Mouse (Mus musculus) liver, embryonic 15.5 days (tissue): ENCODE data around the gene Phldb1. TPM values are rescaled to one million over a fixed set of nuclear protein-coding genes. Genes with fewer than 3 reads are reported as not detected.

Experiments
- ATAC-seq: fragments of 200-750 bp; cut with Nextera tagmentation; 2 replicates; pipeline ENCODE4 v1.8.0; 2017; ENCODE audit warnings: moderate number of reproducible peaks, mild to moderate bottlenecking, moderate library complexity; ENCODE audit not compliant: insufficient read depth
- H3K27ac ChIP-seq: fragments of 300-500 bp; sonication (generic); replicated peaks from 2 replicates; pipeline ENCODE4 v1.5.1; 2015; ENCODE audit warnings: mild to moderate bottlenecking, inconsistent platforms
- H3K27me3 ChIP-seq: fragments of 300-500 bp; sonication (generic); 2 replicates; pipeline ENCODE4 v1.6.1; 2015; ENCODE audit warnings: mild to moderate bottlenecking, inconsistent platforms
- H3K36me3 ChIP-seq: fragments of 300-500 bp; sonication (generic); replicated peaks from 2 replicates; pipeline ENCODE4 v1.6.1; 2015; ENCODE audit warnings: moderate library complexity, mild to moderate bottlenecking, inconsistent platforms
- H3K4me1 ChIP-seq: fragments of 300-500 bp; sonication (generic); replicated peaks from 2 replicates; pipeline ENCODE4 v1.6.1; 2015; ENCODE audit warnings: inconsistent platforms
- H3K4me2 ChIP-seq: fragments of 300-500 bp; sonication (generic); 2 replicates; pipeline ENCODE4 v1.6.1; 2015; ENCODE audit warnings: moderate library complexity, mild to moderate bottlenecking, inconsistent platforms
- H3K4me3 ChIP-seq: fragments of 300-500 bp; sonication (generic); replicated peaks from 2 replicates; pipeline ENCODE4 v1.5.1; 2015; ENCODE audit warnings: mild to moderate bottlenecking, inconsistent platforms
- H3K9ac ChIP-seq: fragments of 300-500 bp; sonication (generic); 2 replicates; pipeline ENCODE4 v1.6.1; 2015; ENCODE audit warnings: moderate library complexity, mild to moderate bottlenecking, inconsistent platforms
- H3K9me3 ChIP-seq: fragments of 300-500 bp; sonication (generic); replicated peaks from 2 replicates; pipeline ENCODE4 v1.6.1; 2016; ENCODE audit warnings: inconsistent platforms
- WGBS: fragments of 180-500 bp; shearing (Covaris S2); methylation state at CpG from one replicate; pipeline ENCODE4 v1.1.7; 2015; ENCODE audit warnings: mixed read lengths; ENCODE audit not compliant: insufficient replicate concordance; 5-methylcytosine and 5-hydroxymethylcytosine counted together
- polyA plus RNA-seq: library from polyadenylated mRNA; unstranded; fragments of >200 nt; fragmentation: Nextera tagmentation; extraction: Ambion mirVana; gene quantifications from 2 replicates; pipeline ENCODE4 v1.2.1, GENCODE M21; 2015

The Phldb1 gene
- polyA plus RNA-seq, 1 experiment from 2014 or later, result 2.5 TPM

DNA sequence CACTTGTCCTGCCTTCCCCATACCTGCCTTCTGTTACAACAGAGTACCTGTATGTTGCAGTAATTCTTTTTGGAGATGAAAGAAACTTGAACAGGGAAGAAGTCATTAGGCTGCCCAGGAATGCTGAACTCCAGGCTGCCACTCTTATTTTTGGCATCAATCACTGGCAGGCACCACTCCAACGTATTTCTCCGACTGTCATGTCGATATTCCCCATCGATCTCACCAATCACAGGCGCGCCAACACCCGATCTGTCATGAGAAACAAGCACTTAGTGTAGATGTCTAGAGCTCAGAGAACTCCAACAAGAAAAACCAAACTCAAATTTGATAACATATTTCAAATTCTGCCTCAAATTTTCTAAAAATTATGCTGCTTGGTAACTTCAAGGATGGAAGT lies 10.4 kb upstream of the Phldb1 start:
- H3K4me1 ChIP-seq, result no peaks in the 10 kb centered on the region
- no peak overlapping the region for H3K4me3 ChIP-seq
- H3K4me2 ChIP-seq, result no peak overlapping the region
- no peaks in the 10 kb centered on the region for H3K9me3 ChIP-seq
- WGBS, result 86% methylated on average over 7 of the region's 7 CpGs
- H3K9ac ChIP-seq, result no peak overlapping the region
- H3K27me3 ChIP-seq, result no peaks in the 10 kb centered on the region
- no peak for ATAC-seq
- peaks cover 83% of the 10 kb centered on the region for H3K36me3 ChIP-seq
- H3K27ac ChIP-seq, result no peak overlapping the region

- no peak overlapping the region for H3K4me3 ChIP-seq
- H3K36me3 ChIP-seq, result peaks cover 37% of the 10 kb centered on the region
- no peak overlapping the region for H3K9ac ChIP-seq
- no peak overlapping the region for H3K4me2 ChIP-seq
- H3K27me3 ChIP-seq, result peaks cover 19% of the 10 kb centered on the region
- ATAC-seq, result no peak
- H3K4me1 ChIP-seq, result peaks cover 5% of the 10 kb centered on the region; the same call in 1 of the 2 replicates
- 81% methylated on average over 1 of the region's 1 CpGs for WGBS
- H3K9me3 ChIP-seq, result no peaks in the 10 kb centered on the region
- H3K27ac ChIP-seq, result no peak overlapping the region
Measured at GRCm38 (mm10) chr9:44740663-44741192, 5.7 kb upstream of the Phldb1 start.

GRCm38 (mm10) chr9:44737240-44737949 lies 2.4 kb upstream of the Phldb1 start:
- peaks cover 35% of the 10 kb centered on the region for H3K4me1 ChIP-seq
- no peaks in the 10 kb centered on the region for H3K9me3 ChIP-seq
- H3K27ac ChIP-seq, result no peak overlapping the region
- no peak overlapping the region for H3K4me3 ChIP-seq
- no peak for ATAC-seq
- no peak overlapping the region for H3K9ac ChIP-seq
- WGBS, result 31% methylated on average over 8 of the region's 8 CpGs
- H3K27me3 ChIP-seq, result peaks cover 52% of the 10 kb centered on the region
- H3K4me2 ChIP-seq, result no peak overlapping the region
- H3K36me3 ChIP-seq, result peaks cover 4% of the 10 kb centered on the region

GRCm38 (mm10) chr9:44736301-44736700 lies 1.3 kb upstream of the Phldb1 start:
- H3K27me3 ChIP-seq, result peaks cover 55% of the 10 kb centered on the region
- no peaks in the 10 kb centered on the region for H3K9me3 ChIP-seq
- H3K27ac ChIP-seq, result no peak overlapping the region
- H3K4me1 ChIP-seq, result peaks cover 43% of the 10 kb centered on the region
- H3K9ac ChIP-seq, result no peak overlapping the region
- no peaks in the 10 kb centered on the region for H3K36me3 ChIP-seq
- H3K4me3 ChIP-seq, result no peak overlapping the region
- ATAC-seq, result no peak
- no peak overlapping the region for H3K4me2 ChIP-seq
- 44% methylated on average over 2 of the region's 2 CpGs for WGBS

- H3K4me2 ChIP-seq, result no peak overlapping the region
- H3K27me3 ChIP-seq, result peaks cover 55% of the 10 kb centered on the region
- WGBS, result 65% methylated on average over 6 of the region's 6 CpGs
- ATAC-seq, result no peak
- no peak overlapping the region for H3K4me3 ChIP-seq
- no peak overlapping the region for H3K27ac ChIP-seq
- no peaks in the 10 kb centered on the region for H3K9me3 ChIP-seq
- H3K9ac ChIP-seq, result no peak overlapping the region
- H3K36me3 ChIP-seq, result no peaks in the 10 kb centered on the region
- H3K4me1 ChIP-seq, result peaks cover 43% of the 10 kb centered on the region
Measured at GRCm38 (mm10) chr9:44735886-44736285, 888 bp upstream of the Phldb1 start.

DNA sequence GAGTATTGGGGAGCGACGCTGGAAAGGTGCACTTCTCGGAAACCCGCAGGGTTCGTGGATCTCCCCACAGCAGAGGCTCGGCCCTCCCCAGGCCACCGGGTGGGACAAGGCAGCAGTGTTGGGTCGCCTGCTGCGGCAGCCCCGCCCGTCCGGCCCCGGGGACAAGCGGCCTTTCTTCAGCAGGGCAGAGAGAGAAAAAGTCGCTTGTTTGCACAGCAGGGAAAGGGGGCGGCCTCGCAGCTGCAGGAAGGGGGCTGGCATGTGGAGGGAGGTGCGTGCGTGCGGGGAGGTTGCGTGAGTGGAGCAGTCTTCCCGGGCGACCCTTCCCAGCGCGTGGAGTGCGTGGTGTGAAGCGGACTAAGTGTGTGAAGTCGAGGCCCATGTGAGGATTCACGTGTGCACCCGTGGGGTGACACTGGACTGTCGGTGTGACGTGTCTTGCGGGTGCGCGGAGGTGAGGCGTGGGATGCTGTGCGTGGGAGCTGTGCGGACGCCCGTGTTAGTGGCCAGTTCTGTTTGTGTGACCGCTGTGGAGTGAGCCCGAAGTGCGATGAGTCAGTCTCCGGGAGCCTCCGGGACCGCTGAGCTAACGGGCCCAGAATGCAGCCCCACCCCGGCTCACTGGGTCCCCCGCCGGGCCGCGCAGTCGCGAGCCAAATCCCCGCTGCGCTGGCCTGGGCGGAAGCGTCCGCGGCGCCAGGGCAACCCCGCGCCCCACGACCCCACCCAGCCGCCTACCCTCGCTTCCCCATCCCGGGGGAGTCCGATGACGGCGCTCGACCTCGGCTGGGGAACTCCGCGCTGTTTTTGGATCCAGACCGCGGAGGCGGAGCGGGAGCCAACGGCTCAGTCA lies 1.1 kb downstream of the Phldb1 start:
- peak overlapping the region; percentile 84 for H3K4me2 ChIP-seq
- 0 out of 2 replicates have a peak, but pooled peaks have one; percentile 17 for ATAC-seq
- no peak overlapping the region for H3K27ac ChIP-seq
- peaks cover 43% of the 10 kb centered on the region for H3K4me1 ChIP-seq
- 1% methylated on average over 79 of the region's 79 CpGs for WGBS
- H3K9me3 ChIP-seq, result no peaks in the 10 kb centered on the region
- peaks cover 55% of the 10 kb centered on the region for H3K27me3 ChIP-seq
- H3K9ac ChIP-seq, result peak overlapping the region; percentile 8; the same call in 1 of the 2 replicates
- peak overlapping the region; percentile 55 for H3K4me3 ChIP-seq
- H3K36me3 ChIP-seq, result no peaks in the 10 kb centered on the region

GRCm38 (mm10) chr9:44732921-44733530 lies 2.0 kb downstream of the Phldb1 start:
- 28% methylated on average over 12 of the region's 12 CpGs for WGBS
- peak overlapping the region; percentile 84 for H3K4me2 ChIP-seq
- H3K27ac ChIP-seq, result no peak overlapping the region
- ATAC-seq, result no peak
- H3K36me3 ChIP-seq, result no peaks in the 10 kb centered on the region
- peaks cover 43% of the 10 kb centered on the region for H3K4me1 ChIP-seq
- H3K4me3 ChIP-seq, result peak overlapping the region; percentile 55
- H3K27me3 ChIP-seq, result peaks cover 55% of the 10 kb centered on the region
- H3K9ac ChIP-seq, result no peak overlapping the region
- no peaks in the 10 kb centered on the region for H3K9me3 ChIP-seq

DNA sequence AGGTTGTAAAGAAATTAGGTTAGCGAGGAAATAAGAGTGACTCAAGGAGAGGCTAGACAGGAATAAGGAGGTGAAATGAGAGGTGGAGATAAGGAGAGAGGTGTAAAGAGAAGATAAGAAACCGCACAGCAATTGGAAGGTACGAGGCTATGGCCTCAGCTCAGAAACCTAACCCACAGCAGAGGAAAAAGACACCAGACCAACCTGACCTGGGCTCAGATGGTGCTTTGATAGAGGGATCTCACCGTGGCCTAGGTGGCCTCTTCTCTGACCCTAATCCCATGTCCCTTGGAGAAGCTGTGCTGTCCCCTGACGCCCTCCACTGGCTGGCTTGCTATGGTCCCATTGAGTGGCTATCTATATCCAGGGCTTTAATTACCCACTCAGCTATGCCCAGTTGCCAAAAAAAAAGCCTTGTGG lies 2.9 kb downstream of the Phldb1 start:
- 12% methylated on average over 5 of the region's 5 CpGs for WGBS
- ATAC-seq, result no peak

GRCm38 (mm10) chr9:44727441-44727840 lies 7.6 kb downstream of the Phldb1 start:
- peaks cover 14% of the 10 kb centered on the region for H3K4me1 ChIP-seq
- ATAC-seq, result no peak
- no peaks in the 10 kb centered on the region for H3K36me3 ChIP-seq
- no peak overlapping the region for H3K9ac ChIP-seq
- no peaks in the 10 kb centered on the region for H3K9me3 ChIP-seq
- H3K27ac ChIP-seq, result no peak overlapping the region
- 53% methylated on average over 5 of the region's 5 CpGs for WGBS
- no peak overlapping the region for H3K4me2 ChIP-seq
- H3K4me3 ChIP-seq, result no peak overlapping the region
- H3K27me3 ChIP-seq, result peaks cover 16% of the 10 kb centered on the region

More for the DNA sequence above, 2.9 kb downstream of the Phldb1 start:
- no peak overlapping the region for H3K4me2 ChIP-seq
- H3K36me3 ChIP-seq, result no peaks in the 10 kb centered on the region
- H3K9ac ChIP-seq, result no peak overlapping the region
- peaks cover 39% of the 10 kb centered on the region for H3K4me1 ChIP-seq
- no peak overlapping the region for H3K4me3 ChIP-seq
- H3K9me3 ChIP-seq, result no peaks in the 10 kb centered on the region
- H3K27me3 ChIP-seq, result peaks cover 52% of the 10 kb centered on the region
- H3K27ac ChIP-seq, result no peak overlapping the region

DNA sequence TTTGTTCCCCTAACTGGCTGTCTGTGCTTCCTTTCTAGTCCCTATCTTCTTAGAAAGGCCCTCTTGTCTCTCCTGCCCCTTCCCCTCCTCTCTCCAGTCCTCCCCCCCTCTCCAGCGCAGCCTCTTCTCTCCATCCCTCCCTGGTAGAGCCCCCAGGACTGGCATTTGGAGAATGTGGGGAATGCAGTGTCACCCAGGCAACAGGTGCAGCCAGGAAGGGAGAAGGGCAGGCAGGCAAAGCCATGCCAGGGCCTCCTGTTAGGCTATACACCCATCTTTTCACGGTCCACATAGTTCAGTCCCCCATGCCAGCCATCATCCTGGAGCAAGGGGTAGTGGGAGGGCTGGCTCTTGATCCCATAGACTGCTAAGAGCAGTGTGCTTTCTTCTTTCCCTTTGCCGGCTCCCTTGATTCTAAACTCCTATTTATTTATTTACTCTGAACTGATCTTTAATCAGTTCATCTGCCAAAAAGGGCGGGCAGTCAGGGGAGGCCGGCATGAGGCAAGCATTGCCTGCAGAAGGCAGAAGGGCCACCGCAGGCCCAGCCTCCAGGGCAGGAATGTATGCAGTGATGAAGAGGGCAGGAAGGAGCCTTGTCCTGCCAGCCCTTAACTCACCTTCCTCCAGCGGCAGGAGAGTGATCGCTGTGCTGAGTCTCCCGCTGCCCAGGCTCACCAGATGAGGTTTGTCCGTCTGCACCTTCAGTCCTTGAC lies 8.4 kb downstream of the Phldb1 start:
- ATAC-seq, result no peak
- no peak overlapping the region for H3K4me2 ChIP-seq
- peaks cover 9% of the 10 kb centered on the region for H3K4me1 ChIP-seq
- WGBS, result 51% methylated on average over 10 of the region's 10 CpGs
- H3K36me3 ChIP-seq, result no peaks in the 10 kb centered on the region
- peaks cover 19% of the 10 kb centered on the region for H3K27me3 ChIP-seq
- no peak overlapping the region for H3K4me3 ChIP-seq
- no peaks in the 10 kb centered on the region for H3K9me3 ChIP-seq
- no peak overlapping the region for H3K27ac ChIP-seq
- no peak overlapping the region for H3K9ac ChIP-seq
